Mouse (Mus musculus) lung, adult 2 months (tissue): ENCODE measurements around the gene Pcbp1.

Source experiments
- CTCF ChIP-seq: fragments of 200-500 bp; IDR thresholded peaks from 2 replicates; pipeline ENCODE4 v1.5.1; 2011; ENCODE audit warnings: mild to moderate bottlenecking, low read length, control low read depth; ENCODE audit not compliant: insufficient read depth
- POLR2A ChIP-seq: fragments of 200-500 bp; IDR thresholded peaks from 2 replicates; pipeline ENCODE4 v1.6.1; 2011; ENCODE audit warnings: low read depth, mild to moderate bottlenecking, control low read depth, low read length, borderline replicate concordance; ENCODE audit errors: extremely low read depth

GRCm38 (mm10) chr6:86494767-86495166 lies 31.4 kb downstream of the Pcbp1 start:
- TF ChIP-seq CTCF (no peak), POLR2A (no peak)
